Mouse (Mus musculus) R1 (cell line): ENCODE results near the gene Gm20431.

ENCODE experiments used
- DNase-seq: peaks from one replicate; pipeline ENCODE4 v3.0.0-alpha.2; 2018; ENCODE audit warnings: low read depth, low spot score

Gm20431 gene

DNA sequence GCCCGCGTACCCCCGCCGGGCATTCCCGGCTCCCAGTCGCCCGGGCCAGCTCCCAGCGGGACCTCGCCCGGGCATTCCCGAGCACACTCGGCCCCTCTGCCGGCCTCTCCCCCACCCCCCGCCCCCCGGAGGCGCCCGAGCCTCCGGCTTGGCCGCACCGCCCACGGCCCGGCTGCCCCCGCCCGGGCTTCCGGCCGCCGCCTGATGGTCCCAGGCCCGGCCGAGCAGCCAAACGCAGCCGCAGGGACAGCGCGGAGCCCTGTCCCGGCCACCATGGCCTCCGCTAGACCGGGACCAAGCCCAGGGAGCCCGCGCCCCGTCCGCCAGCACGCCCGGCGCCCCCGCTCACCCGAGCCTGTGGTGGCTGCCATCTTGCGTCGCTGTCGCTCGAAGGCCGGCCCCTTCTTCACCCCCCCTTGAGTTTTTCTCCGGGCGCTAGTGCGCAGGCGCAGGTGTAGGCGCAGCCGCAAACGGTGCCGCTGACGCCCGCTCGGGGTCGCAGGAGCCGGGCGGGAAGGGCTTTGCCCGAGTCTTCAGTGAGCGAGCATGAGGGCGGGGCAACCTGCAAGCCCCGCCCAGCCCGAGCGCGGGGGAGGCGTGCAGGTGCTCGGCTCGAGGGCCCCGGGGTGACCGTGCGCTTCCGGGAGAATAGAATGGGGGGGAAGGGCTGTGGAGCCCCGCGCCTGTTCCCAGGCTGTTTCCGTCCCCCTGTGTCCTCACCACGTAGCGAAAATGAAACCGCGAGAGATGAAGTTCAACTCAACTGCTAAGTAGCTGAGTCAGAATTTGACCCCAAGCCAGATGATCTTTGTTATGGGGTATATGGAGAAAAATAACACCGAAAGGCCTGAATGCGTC lies 29.5 kb downstream of the Gm20431 start, which contains the start of gene Ube2v1:
TSS of gene Ube2v1 (minus strand) at position 505 of the 858 bp plus-strand sequence.
- peak; percentile 97 for DNase-seq

DNA sequence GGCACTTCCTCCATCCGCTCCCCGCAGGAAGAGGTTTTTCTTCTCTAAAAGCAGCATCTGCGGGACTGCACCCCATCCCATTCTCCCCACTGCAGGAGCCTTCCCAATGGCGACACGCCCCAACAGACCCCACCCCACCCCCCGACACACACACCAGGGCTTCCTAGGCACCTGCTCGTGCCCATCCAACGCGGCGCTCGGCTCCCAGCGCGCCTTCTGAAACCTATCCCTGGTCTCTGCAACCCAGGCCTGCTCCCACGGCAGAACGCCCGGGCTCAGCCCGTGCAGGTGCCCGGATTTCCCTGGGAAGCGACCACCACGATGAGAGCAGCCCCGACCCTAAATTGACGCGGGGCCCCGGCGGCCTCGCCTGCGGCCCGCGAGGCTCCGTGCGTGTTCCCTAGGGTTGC lies 30.1 kb downstream of the Gm20431 start:
- peak; percentile 57 for DNase-seq

DNA sequence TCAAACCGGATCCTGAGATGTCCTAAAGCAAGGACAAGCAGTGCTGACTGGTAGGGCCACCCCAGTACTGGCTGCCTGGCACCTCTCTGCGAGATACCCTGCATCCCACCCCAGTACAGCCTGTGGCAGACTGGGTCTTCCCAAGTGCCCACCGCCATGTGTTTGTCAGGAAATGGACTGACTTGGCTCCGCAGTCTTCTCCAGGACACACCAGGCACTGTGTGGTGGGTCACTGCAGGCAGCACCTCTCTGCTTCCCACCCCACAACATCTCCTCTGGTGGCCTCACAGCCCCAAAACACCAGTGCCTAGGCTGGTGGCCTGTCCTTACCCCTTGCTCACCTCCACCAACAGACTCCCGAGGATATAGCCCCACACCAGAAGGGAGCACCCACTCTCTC lies 30.9 kb downstream of the Gm20431 start:
- DNase-seq = no peak

DNA sequence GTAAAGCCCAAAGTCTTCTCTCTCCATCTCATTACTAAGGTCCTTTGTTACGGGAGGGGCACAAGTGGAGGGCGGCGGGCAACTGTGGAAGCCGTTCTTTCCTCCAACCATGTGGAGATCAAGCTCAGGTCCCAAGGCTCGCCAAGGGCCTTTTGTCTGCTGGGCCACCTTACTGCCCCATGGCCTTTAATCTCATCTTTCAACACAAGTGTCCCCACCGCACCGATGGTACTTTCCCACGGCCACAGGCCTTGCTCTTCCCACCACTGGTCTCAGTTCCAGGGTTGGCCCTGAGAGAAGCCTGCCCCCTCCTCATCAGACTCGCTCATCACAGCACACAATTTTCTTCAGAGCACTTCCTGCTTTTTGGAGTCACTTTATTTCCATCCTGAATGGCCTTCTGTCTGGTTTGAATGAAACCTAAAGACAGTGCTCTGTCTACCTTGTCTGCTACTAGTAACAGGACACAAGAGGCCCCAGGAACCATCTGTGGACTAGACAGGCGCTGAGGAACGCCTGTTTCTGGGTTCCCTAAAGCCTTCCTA lies 31.6 kb downstream of the Gm20431 start:
- DNase-seq = no peak

DNA sequence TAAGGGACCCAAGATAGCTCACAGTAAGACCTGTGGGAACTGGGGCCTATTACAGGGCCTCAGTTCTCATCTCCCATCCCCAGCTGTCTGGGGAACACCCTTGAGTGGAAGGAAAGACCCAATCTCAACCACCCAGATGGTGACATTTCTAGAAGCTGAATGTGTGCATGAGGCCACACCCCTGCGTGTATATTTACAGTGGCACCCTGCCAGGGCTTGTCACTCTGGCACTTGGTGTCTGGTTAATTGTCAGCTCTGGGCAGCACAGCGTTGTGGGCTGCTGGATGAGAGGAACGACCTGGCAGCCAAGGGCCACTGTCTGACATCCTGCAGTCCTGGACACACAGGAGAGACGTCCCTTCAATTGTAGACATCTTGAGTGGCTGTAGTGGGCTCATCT lies 32.4 kb downstream of the Gm20431 start:
- DNase-seq = no peak

DNA sequence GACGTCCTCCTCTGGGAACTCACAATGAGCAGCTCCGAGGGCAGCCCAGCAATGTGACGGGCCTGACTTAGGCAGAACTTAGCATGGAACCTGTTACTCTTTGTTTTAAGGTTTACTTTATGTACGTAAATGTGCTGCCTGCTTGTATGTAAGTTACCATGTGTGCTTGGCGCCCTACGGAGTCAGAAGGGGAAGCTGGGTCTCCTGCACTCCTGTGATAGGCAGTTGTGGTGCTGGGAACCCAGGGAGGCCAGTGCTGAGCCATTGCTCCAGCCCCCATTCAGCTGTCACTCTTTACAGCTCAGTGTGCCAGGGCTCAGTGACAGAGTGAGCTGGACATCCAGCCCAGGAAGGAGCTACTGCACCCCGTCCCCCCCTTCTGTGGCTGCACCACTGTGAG lies 34.3 kb downstream of the Gm20431 start:
- DNase-seq = no peak

DNA sequence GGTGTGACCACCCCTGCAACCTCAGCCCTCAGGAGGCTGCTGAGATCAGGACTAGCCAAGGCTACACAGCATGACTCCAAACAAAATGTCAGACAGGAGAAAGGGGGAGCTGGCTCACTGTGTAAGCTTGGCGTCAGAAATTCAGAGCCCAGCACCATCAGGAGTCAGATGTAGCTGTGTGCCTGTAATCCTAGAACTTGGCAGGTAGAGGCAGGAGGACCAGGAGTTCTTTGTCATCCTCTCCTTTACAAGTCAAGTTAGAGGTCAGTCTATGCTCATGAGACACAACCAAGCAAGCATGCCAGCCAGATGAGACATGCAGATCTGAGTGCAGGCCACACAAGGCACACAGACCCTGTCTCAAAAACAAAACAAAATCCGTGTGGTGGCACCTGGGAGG lies 35.6 kb downstream of the Gm20431 start:
- peak; percentile 50 for DNase-seq

DNA sequence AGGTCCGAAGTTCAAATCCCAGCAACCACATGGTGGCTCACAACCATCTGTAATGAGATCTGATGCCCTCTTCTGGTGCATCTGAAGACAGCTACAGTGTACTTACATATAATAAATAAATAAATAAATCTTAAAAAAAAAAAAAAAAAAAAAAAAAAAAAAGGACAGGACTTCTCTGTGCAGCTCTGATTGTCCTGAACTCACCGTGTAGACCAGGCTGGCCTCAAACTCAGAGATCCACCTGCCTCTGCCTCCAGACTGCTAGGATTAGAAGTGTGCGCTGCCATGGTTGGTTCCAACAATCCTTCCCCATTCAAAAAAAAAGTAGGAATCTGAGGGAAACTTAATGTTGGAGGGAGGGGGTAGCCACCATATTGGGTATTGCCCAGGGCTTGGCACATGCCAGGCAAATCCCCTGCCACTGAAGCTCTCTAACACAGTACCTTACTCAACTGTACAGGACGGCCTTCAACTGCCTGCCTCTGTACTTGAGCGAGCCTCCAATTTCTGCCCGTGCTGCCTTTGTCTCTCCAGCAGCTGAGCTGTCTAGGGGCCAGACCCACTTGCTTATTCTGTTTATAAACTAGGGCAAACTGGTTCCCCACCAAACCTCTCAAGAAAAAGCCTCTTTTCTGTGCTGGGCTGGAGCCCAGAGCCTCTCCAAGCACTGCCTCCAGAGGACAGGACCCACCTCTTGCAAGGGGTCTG lies 36.8 kb downstream of the Gm20431 start:
- no peak for DNase-seq

DNA sequence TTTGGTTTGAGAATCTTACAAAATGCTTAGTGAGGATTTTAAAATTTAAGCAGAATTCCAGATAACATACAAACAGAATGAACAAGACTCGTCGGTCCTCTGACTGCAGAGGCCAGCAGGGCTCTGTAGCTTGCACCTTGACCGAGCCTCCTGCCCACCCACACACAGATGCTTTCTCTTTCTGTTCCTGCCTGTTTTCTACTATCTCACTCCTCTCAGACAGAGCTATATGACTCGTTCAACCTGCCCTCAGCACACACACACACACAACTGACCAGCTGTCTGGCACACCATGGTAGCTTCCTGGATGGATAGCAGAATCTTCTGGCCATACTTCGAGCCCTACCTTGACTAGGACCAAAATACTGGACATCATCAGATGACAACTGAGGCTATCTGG lies 38.3 kb downstream of the Gm20431 start:
- no peak for DNase-seq

DNA sequence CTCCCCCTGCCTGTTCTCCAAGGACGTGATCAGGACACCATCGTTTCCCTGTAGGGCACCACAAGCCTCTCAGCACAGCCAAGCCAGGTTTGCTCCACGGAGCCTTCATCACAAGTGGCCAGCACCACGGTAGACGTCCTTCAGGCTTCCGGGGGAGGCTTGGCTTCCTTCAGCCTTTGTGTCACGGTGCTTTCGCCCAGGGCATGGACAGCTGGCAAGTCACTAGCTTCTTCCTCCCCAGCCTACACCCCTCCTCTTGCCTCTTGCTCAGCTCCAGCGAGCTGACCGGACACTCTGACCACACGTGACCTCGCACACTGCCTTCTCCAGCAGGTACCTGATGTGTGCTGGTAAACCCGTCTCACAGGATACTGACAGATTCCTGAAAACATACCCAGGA lies 38.9 kb downstream of the Gm20431 start:
- no peak for DNase-seq

DNA sequence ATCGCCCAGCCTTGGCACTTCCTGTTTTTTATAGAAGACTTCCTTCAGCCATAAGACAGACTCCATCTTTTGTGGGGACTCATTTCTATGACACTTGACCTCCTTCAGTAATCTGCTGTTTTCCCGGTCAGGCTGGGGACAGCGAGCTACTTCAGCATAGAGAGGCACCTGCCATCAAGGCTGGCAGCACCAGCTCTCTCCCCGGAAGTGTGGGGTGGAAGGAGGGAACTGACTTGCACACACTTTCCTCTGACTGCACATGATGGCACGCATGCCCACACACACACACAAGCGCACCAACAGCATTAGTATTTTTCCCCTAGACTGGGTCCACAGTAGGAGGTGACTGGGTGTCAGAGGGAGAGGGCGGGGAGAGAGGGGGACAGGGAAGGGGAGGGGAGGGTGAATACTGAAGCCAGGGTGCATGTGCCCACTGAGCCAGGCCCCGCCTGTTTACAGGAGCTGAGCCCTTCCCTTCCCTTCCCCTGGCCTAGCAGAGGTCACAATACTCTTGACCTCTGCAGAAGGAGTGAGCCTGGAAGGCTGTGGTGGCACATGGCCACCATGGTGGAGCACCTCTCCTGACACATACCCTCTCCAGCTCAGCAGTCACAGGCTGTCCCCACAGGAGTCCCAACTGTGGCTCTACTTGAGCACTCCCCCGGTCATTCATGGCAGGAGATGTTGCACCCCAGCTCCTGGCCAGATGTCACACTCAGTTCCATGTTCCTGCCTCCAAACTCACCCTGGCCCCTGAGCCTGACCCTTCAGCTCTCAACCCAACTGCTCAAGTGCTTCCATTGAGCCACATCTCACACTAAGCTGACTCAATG lies 39.8 kb downstream of the Gm20431 start:
- DNase-seq = no peak

DNA sequence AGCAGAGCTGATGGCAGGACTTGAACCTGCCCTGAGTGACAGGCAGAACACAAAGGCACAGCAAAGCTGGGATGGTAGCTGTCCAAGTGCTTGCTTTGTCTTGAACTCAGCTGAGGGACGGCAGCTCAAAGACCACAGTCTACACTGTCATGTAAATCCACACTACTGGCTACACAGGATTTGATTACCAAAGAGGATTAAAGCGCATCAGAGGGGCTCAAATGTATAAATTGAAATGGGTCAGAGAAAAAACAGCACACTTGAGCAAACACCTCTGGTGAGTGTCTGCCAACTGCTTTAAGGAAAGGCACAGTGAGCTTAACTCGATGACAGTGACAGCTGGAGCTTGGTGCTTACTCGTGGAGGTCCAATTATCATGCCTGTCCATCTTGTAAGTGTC lies 43.8 kb downstream of the Gm20431 start:
- DNase-seq = peak; percentile 57

DNA sequence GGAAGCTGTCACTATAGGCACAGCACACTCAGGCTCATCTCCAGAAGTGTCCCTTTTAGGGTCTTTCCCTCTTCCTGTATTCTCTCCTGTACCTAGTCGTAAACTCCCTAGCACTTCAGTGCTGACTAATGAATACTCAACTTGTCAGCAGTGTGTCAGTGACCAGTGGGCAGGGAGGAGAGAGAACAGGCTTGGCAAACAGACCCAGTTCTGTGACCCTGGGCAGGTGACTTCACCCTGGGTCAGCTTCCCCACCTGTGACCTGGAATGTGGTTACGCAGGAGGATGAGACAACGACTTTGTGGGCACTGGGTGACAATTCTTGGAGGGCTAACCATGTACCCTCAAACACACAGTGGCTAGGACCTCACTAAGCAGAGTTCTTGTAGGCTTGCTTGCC lies 44.3 kb downstream of the Gm20431 start:
- no peak for DNase-seq

DNA sequence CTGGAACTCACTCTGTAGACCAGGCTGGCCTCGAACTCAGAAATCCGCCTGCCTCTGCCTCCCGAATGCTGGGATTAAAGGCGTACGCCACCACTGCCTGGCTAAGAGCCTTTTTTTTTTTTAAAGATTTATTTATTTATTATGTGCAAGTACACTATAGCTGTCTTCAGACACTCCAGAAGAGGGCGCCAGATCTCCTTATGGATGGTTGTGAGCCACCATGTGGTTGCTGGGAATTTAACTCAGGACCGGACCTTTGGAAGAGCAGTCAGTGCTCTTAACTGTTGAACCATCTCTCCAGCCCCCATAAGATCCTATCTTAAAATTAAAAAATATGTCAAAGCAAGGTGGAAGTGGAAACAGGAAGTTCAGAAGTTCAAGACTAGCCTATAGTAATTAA lies 48.0 kb downstream of the Gm20431 start:
- peak; percentile 63 for DNase-seq

DNA sequence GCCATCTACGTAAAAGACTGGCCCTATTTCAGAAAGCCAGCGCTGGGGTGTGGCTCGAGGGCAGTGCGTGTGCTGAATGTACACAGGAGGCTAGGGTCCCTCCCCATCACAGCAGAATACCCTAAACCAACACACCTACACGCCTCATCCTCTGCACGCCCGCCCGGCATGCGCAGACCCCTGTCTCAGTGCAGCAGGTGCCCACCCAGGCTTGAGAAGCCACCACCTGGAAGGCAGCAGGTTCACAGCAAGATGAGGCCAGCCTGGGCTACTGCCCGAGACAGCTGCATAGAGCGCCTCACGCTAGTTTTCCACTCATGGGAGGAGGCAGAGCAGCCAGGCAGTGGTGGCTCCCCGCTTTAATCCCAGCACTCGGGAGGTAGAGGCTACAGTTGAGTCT lies 49.2 kb downstream of the Gm20431 start:
- DNase-seq = no peak

DNA sequence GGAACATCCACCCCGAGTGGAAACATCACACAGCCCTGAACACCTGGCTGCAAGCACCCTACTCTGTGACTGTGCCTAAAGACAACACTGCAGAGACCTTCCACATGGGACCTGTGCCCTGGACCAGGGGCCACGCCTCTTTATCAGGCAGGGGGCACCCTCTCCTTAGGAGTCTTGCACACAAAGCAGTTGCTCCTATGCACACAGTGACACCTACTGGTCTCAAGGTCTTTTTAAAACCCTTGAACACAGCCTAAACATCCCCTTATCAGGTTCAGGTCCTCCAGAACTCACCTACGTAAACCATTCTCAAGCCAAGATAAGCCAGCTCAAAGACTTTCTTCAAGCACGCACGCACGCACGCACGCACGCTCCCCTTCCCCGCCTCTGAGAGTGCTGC lies 50.0 kb downstream of the Gm20431 start:
- no peak for DNase-seq

DNA sequence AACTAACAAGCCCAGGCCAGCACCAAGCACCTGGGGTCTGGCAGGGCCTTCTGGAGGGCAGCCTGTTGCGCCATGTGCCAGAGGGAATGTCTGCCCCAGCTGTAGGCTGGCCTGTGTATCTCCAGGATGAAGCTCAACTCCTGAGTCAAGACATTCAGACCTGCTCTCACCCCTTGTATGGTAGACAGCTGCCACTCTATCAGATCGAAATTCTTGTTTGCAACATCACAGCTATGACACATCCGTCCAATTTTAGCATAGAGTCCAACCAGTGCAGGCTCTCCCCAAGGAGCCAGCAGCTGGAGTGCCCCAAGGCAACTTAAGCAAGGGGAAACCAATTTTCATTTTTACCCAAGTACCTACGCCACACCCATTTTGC lies 54.6 kb downstream of the Gm20431 start:
- no peak for DNase-seq

DNA sequence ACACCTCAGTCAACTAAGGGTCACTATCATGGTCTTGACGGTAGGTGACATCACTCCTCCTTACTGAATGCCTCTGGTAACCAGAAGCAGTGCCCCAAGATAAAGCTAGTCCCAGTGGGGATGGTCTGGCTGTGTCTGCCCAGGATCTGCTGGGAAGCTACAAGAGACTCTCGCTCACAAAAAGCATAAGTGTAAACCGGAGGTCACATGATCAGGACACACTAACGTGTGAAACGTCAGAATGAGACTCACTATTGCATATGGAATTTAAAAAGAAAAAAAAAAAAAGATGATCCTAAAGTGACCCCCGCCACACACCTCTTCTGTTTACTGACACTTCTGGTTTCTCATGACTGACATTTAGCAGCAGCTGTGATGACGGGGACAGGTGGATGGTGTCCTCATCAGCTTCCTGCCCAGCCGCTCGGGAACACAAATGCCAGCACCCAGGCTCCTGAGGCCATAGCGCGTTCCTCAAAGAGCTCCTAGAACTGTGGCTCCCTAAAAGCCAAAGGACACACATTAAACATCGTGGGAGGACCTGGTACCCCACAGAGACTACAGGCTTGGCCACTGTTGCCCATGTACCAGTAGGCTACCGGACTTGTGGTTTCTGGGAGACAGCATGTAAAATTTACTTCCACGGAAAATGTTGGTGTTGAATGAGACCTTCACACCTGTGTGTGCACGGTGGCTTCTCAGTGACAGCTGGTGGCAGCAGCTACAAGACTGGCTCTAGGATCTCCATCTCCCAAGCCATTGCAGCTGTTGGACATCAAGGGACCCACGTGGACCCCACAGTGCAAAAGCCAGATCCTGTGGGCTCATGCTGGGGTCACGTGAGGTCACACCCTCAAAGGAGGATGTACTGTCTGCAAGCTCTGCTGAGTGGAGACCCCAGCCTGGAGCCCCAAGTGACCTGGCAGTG lies 55.2 kb downstream of the Gm20431 start:
- no peak for DNase-seq

DNA sequence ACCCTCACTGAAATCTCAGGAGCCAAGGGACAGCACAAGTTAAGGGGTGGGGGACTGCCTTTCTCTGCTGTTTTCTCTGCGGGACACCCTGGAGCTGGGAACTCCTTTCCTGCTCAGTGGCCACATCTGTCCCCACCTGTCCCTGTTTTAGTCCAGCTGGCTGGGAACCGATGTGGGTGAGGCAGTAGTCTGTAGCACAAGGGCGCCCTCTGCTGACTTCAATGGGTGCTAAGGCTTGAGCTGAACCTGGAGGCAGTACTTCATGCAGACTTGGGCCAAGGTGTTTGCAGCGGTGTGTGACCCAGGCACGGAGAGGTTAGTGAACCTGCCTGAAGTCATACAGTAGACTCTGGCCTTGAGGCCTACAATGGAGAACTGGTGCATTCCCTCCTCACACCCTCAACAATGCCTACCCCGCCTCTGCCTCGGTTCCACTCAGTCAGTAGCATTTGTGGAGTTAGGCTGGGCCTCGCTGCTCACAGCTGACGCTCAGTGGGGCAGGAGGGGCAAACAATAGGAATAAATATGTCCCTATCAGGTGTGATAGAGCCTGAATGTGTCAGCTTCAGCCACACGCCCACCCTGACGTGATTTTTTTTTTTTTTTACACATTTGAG lies 56.0 kb downstream of the Gm20431 start:
- DNase-seq = peak; percentile 82

DNA sequence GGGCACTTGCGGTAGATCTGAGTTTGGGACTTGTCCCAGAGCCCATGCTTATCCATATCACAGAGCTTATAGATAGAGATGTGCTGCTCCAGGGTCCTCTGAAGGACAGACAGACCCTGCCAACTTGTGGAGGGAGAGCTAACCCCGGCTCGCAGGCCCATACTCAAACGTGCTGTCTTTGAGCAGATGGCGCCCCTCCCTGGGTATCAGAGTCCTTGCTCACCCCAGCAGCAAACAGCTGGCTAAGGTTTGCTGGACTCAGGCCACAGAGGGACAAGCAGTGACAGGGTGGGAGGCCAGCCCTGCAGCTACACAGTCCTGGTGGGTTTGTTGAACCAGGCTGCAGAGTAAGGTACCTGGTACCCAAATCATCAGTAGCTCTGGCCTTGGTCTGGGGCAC lies 58.3 kb downstream of the Gm20431 start:
- no peak for DNase-seq
